Mouse (Mus musculus) heart, embryonic 15.5 days (tissue): Measurements from ENCODE around the gene Tgds. TPM values are rescaled to one million over a fixed set of nuclear protein-coding genes. Genes with fewer than 3 reads are reported as not detected.

Source experiments
- ATAC-seq: fragments of 200-750 bp; cut with Nextera tagmentation; replicated peaks from 2 replicates; pipeline ENCODE4 v1.8.0; 2017; ENCODE audit warnings: low read depth, moderate TSS enrichment; ENCODE audit not compliant: insufficient number of reproducible peaks, insufficient read depth, low FRiP score
- H3K27ac ChIP-seq: fragments of 300-500 bp; sonication (generic); 2 replicates; pipeline ENCODE4 v1.5.1; 2015; ENCODE audit warnings: mild to moderate bottlenecking, inconsistent platforms
- H3K27me3 ChIP-seq: fragments of 300-500 bp; sonication (generic); 2 replicates; pipeline ENCODE4 v1.6.1; 2015; ENCODE audit warnings: inconsistent platforms
- H3K36me3 ChIP-seq: fragments of 300-500 bp; sonication (generic); 2 replicates; pipeline ENCODE4 v1.6.1; 2015; ENCODE audit warnings: mild to moderate bottlenecking, inconsistent platforms
- H3K4me1 ChIP-seq: fragments of 300-500 bp; sonication (generic); replicated peaks from 2 replicates; pipeline ENCODE4 v1.6.1; 2015; ENCODE audit warnings: inconsistent platforms
- H3K4me2 ChIP-seq: fragments of 300-500 bp; sonication (generic); 2 replicates; pipeline ENCODE4 v1.6.1; 2015; ENCODE audit warnings: inconsistent platforms, mild to moderate bottlenecking, moderate library complexity
- H3K4me3 ChIP-seq: fragments of 300-500 bp; sonication (generic); 2 replicates; pipeline ENCODE4 v1.5.1; 2015; ENCODE audit warnings: mild to moderate bottlenecking, inconsistent platforms
- H3K9ac ChIP-seq: fragments of 300-500 bp; sonication (generic); 2 replicates; pipeline ENCODE4 v1.6.1; 2015; ENCODE audit warnings: mild to moderate bottlenecking, inconsistent platforms
- H3K9me3 ChIP-seq: fragments of 300-500 bp; sonication (generic); replicated peaks from 2 replicates; pipeline ENCODE4 v1.6.1; 2016; ENCODE audit warnings: inconsistent platforms
- WGBS: fragments of 180-500 bp; shearing (Covaris S2); methylation state at CpG from one replicate; pipeline ENCODE4 v1.1.7; 2015; ENCODE audit warnings: mixed read lengths; 5-methylcytosine and 5-hydroxymethylcytosine counted together
- polyA plus RNA-seq: library from polyadenylated mRNA; unstranded; fragments of >200 nt; fragmentation: Nextera tagmentation; extraction: Ambion mirVana; gene quantifications from 2 replicates; pipeline ENCODE4 v1.2.1, GENCODE M21; 2015

The Tgds gene
- polyA plus RNA-seq: 25.7 and 25.8 TPM in 2 replicates

- Histone ChIP-seq H3K4me1 (peaks cover 16% of the 10 kb centered on the region), H3K4me2 (peak within 1 kb of the TSS; percentile 82), H3K4me3 (peak within 1 kb of the TSS; percentile 71), H3K27ac (peak within 1 kb of the TSS; percentile 32), H3K9me3 (no peaks in the 10 kb centered on the region), H3K9ac (peak within 1 kb of the TSS; percentile 70), H3K27me3 (0 out of 2 replicates have a peak, but pooled peaks cover 4% of the 10 kb centered on the region), H3K36me3 (peaks cover 11% of the 10 kb centered on the region)
- under 1% methylated on average over 28 of the region's 28 CpGs for WGBS
- peak; percentile 72 for ATAC-seq
Observed at GRCm38 (mm10) chr14:118132642-118132977, at the start of gene Tgds. TSS of gene Tgds (minus strand) at chr14:118132755.

DNA sequence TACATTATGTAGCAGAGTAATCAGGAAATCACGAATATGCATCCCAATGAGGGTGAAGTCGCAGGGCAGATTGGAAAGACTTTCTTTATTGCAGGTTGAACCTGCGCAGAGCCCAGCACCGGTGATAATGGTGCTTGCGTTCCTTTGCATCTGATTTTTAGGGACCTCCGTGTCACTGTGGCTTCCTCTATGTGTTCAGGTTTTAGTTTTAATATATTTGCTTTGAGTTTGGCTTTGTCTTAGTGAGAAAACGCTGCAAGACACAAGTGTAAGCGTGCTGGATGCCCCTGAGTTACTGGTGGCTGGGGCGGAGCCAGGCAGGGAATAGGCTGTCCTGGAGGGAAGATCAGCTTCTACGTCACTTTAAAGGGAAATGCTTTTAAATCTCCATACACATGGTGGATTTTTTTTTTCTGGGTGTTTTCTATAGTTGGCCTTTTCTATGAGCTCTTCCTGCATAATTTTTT is 48.2 kb upstream of the Tgds start:
- peak; percentile 78 for ATAC-seq
- H3K36me3 ChIP-seq: no peaks in the 10 kb centered on the region
- H3K27me3 ChIP-seq: no peaks in the 10 kb centered on the region
- 5% methylated on average over 10 of the region's 10 CpGs for WGBS
- peak overlapping the region; percentile 81 for H3K27ac ChIP-seq
- no peaks in the 10 kb centered on the region for H3K9me3 ChIP-seq
- no peaks in the 10 kb centered on the region for H3K4me1 ChIP-seq
- peak overlapping the region; percentile 66 for H3K4me3 ChIP-seq
- peak overlapping the region; percentile 74 for H3K4me2 ChIP-seq
- H3K9ac ChIP-seq: peak overlapping the region; percentile 63

DNA sequence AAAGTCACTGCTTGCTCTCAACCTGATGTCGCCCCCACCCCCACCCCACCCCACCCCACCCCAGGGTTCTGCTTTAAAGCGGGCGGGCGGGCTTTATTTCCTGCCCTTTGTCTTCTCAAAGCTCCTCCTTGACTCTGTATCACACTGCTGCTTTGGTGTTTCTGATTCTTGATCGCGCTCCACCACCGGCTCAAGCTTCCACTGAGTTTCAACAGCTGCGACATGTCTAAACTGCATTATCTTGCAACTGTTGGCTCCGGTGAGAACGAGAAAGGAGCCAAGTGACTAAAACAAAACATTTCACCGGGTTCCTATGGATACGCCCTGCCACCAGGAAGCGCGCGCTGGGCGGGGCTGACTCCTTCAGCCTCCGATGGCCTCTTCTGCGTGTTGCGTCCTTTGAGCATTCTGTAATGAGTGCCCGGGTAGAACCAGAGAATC is 47.6 kb upstream of the Tgds start:
- peak overlapping the region; percentile 63 for H3K9ac ChIP-seq
- peak overlapping the region; percentile 81 for H3K27ac ChIP-seq
- peak overlapping the region; percentile 66 for H3K4me3 ChIP-seq
- H3K9me3 ChIP-seq: no peaks in the 10 kb centered on the region
- no peaks in the 10 kb centered on the region for H3K4me1 ChIP-seq
- ATAC-seq: peak; percentile 85
- under 1% methylated on average over 20 of the region's 20 CpGs for WGBS
- no peaks in the 10 kb centered on the region for H3K27me3 ChIP-seq
- peak overlapping the region; percentile 74 for H3K4me2 ChIP-seq
- H3K36me3 ChIP-seq: no peaks in the 10 kb centered on the region

GRCm38 (mm10) chr14:118179701-118180100 is 47.1 kb upstream of the Tgds start:
- H3K36me3 ChIP-seq: no peaks in the 10 kb centered on the region
- no peak for ATAC-seq
- no peaks in the 10 kb centered on the region for H3K27me3 ChIP-seq
- peak overlapping the region; percentile 81 for H3K27ac ChIP-seq
- 36% methylated on average over 7 of the region's 7 CpGs for WGBS
- peak overlapping the region; percentile 63 for H3K9ac ChIP-seq
- no peaks in the 10 kb centered on the region for H3K9me3 ChIP-seq
- H3K4me1 ChIP-seq: no peaks in the 10 kb centered on the region
- peak overlapping the region; percentile 74 for H3K4me2 ChIP-seq
- peak overlapping the region; percentile 66 for H3K4me3 ChIP-seq

DNA sequence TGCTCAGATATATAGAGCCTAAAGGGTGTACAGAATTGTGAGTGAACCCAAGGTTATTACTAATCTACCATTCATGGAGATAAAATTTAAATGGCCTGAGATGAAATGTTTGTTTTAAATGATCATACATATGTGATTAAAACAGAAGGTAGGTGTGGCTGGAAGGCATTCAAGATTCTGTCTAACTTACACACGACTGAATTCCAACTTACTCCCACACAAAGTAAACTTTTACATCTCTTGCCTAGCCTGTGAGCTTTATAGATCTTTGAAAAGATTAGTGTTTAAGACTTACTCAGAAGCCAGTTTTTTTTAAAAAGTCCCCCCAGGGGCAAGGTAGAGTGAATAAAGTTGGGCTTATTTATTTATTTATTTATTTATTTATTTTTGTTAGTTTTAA is 46.7 kb upstream of the Tgds start:
- H3K4me1 ChIP-seq: no peaks in the 10 kb centered on the region
- no peak overlapping the region for H3K4me3 ChIP-seq
- H3K9ac ChIP-seq: no peak overlapping the region
- H3K9me3 ChIP-seq: no peaks in the 10 kb centered on the region
- no peak overlapping the region for H3K4me2 ChIP-seq
- no peak overlapping the region for H3K27ac ChIP-seq
- H3K36me3 ChIP-seq: no peaks in the 10 kb centered on the region
- H3K27me3 ChIP-seq: no peaks in the 10 kb centered on the region
- no peak for ATAC-seq
- WGBS: 37% methylated on average over 1 of the region's 1 CpGs

GRCm38 (mm10) chr14:118175694-118176085 is 43.1 kb upstream of the Tgds start:
- ATAC-seq: no peak
- Histone ChIP-seq H3K27me3 (no peaks in the 10 kb centered on the region), H3K4me1 (no peaks in the 10 kb centered on the region), H3K9me3 (no peaks in the 10 kb centered on the region), H3K4me2 (no peak overlapping the region), H3K36me3 (no peaks in the 10 kb centered on the region), H3K9ac (no peak overlapping the region), H3K27ac (no peak overlapping the region), H3K4me3 (no peak overlapping the region)
- WGBS: 83% methylated on average over 12 of the region's 12 CpGs

DNA sequence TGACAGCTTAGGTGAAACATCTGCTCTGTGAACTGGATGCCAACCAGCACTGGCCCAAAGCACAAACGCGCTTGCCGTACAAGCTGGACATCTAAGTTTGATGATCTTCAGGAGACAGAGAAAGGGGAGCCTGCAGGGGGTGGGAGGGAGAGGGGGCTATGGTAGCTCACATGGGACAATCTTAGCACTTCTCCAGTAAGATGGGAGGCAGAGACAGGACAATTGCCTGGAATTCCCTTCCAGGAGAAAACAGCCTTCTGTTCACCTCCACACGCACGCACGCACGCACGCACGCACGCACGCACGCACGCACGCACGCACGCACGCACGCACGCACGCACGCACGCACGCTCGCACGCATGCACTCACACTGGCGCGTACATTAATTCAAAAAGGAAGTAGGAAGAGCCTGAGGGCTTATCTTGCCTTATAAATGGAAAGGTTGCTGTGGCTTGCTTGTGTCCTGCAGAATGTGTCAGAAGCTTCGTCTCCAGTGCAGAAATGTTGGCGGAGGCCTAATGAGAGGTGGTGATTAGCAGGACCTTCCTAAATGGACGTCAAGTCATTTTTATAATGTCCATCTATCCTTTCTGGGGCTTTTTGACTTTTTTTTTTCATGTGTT is 42.6 kb upstream of the Tgds start:
- H3K4me3 ChIP-seq: no peak overlapping the region
- H3K4me1 ChIP-seq: no peaks in the 10 kb centered on the region
- no peak overlapping the region for H3K27ac ChIP-seq
- no peak overlapping the region for H3K4me2 ChIP-seq
- no peak overlapping the region for H3K9ac ChIP-seq
- WGBS: 77% methylated on average over 30 of the region's 30 CpGs
- H3K36me3 ChIP-seq: no peaks in the 10 kb centered on the region
- H3K9me3 ChIP-seq: no peaks in the 10 kb centered on the region
- ATAC-seq: no peak
- H3K27me3 ChIP-seq: no peaks in the 10 kb centered on the region

DNA sequence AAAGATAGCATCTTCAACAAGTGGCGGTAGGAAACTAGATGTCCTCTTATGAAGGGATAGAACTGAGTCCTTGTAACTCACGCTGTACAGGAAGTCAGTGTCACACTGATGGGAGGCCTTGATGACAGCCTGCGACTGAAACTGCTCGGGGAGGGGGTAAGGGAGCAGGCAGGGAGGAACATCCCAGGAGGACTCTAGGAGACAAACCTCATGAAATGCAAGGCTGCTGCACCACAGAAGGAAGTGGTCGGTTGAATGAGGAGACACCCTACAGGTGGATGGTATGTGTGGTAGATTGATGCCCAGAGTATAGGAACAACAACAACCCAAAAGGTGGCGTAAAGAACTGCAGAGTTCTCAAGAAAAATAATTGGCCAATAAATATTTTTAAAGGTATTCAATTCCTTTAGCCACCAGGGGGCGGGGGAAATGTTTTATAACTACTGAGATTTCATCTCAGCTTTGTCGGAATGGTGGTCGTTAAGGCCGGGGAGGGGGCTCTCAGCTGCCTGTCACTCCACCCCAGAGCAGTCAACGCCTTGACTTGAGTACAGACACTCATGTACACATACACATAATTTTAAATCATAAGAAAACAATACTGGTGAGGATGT is 41.1 kb upstream of the Tgds start:
- Histone ChIP-seq H3K9me3 (no peaks in the 10 kb centered on the region), H3K27ac (no peak overlapping the region), H3K36me3 (no peaks in the 10 kb centered on the region), H3K27me3 (no peaks in the 10 kb centered on the region), H3K4me1 (no peaks in the 10 kb centered on the region), H3K4me3 (no peak overlapping the region), H3K4me2 (no peak overlapping the region), H3K9ac (no peak overlapping the region)
- WGBS: 60% methylated on average over 11 of the region's 11 CpGs
- no peak for ATAC-seq

- Histone ChIP-seq H3K4me3 (no peak overlapping the region), H3K4me1 (no peaks in the 10 kb centered on the region), H3K27ac (no peak overlapping the region), H3K9me3 (no peaks in the 10 kb centered on the region), H3K9ac (no peak overlapping the region), H3K27me3 (no peaks in the 10 kb centered on the region), H3K36me3 (no peaks in the 10 kb centered on the region; the same call in 1 of the 2 replicates), H3K4me2 (no peak overlapping the region)
- no peak for ATAC-seq
- WGBS: 91% methylated on average over 4 of the region's 4 CpGs
Observed at GRCm38 (mm10) chr14:118168776-118169175, 36.2 kb upstream of the Tgds start.

GRCm38 (mm10) chr14:118162640-118163039 is 30.1 kb upstream of the Tgds start:
- peaks cover 6% of the 10 kb centered on the region; the same call in 1 of the 2 replicates for H3K4me1 ChIP-seq
- ATAC-seq: peak; percentile 66; the same call in 1 of the 2 replicates
- no peaks in the 10 kb centered on the region for H3K9me3 ChIP-seq
- 44% methylated on average over 14 of the region's 14 CpGs for WGBS
- no peak overlapping the region for H3K9ac ChIP-seq
- no peaks in the 10 kb centered on the region for H3K27me3 ChIP-seq
- H3K4me2 ChIP-seq: peak overlapping the region; percentile 40
- H3K27ac ChIP-seq: peak overlapping the region; percentile 52
- no peak overlapping the region for H3K4me3 ChIP-seq
- peaks cover 28% of the 10 kb centered on the region for H3K36me3 ChIP-seq

GRCm38 (mm10) chr14:118161751-118162150 is 29.2 kb upstream of the Tgds start:
- H3K4me3 ChIP-seq: no peak overlapping the region
- H3K9me3 ChIP-seq: no peaks in the 10 kb centered on the region
- no peak overlapping the region for H3K9ac ChIP-seq
- 80% methylated on average over 3 of the region's 3 CpGs for WGBS
- H3K27ac ChIP-seq: no peak overlapping the region
- no peak overlapping the region for H3K4me2 ChIP-seq
- peaks cover 28% of the 10 kb centered on the region for H3K36me3 ChIP-seq
- H3K4me1 ChIP-seq: peaks cover 6% of the 10 kb centered on the region; the same call in 1 of the 2 replicates
- no peaks in the 10 kb centered on the region for H3K27me3 ChIP-seq
- no peak for ATAC-seq

GRCm38 (mm10) chr14:118157146-118157545 is 24.6 kb upstream of the Tgds start:
- H3K36me3 ChIP-seq: peaks cover 27% of the 10 kb centered on the region
- no peak overlapping the region for H3K9ac ChIP-seq
- 31% methylated on average over 5 of the region's 5 CpGs for WGBS
- H3K27ac ChIP-seq: no peak overlapping the region
- no peak for ATAC-seq
- no peak overlapping the region for H3K4me3 ChIP-seq
- H3K4me1 ChIP-seq: no peaks in the 10 kb centered on the region
- no peak overlapping the region for H3K4me2 ChIP-seq
- H3K27me3 ChIP-seq: no peaks in the 10 kb centered on the region
- H3K9me3 ChIP-seq: no peaks in the 10 kb centered on the region
